Mouse (Mus musculus) neural tube, embryonic 10.5 days (tissue): ENCODE results near the gene Gabarap.
A peak's percentile ranks its signal among the peaks of the same experiment; 100 is the strongest.

Experiments used
- DNase-seq: peaks from one replicate; pipeline ENCODE4 v3.0.0-alpha.2; 2017; ENCODE audit warnings: low spot score; ENCODE audit errors: extremely low spot score

Gene Gabarap

DNA sequence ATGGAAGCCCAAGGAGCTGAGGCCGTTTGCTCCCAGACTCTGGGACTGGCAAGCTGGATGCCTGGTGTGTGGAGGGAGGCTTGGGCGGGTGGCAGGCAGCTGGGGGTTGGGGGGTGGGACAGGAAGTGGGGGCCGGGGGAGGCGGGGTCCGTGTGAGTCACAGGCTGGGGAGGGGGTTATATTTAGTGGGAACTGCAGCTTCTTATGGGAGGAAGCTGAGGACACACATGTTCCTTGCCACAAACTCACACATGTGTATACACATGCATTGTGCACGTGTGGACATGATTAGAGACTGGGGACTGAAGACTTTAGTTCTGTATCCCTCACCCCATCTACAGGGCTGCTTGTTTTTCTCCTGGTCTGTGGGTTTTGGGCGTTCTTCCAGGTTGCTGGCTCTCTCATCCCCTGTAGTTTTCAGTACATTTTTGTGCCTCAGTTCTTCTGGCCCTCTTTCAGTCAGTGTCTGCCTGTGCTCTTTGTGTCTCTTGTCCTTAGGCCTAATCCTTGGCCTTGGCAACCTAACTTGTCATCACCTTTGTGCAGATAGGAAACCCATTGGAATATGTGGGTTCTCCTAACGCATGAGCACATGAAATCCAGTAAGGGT lies 29.2 kb downstream of the Gabarap start:
- DNase-seq, result no peak

- DNase-seq, result peak; percentile 77
These were observed 29.9 kb downstream of the Gabarap start for GRCm38 (mm10) chr11:70020731-70021263.

GRCm38 (mm10) chr11:70021264-70022132 lies 30.6 kb downstream of the Gabarap start:
- peak; percentile 99 for DNase-seq

DNA sequence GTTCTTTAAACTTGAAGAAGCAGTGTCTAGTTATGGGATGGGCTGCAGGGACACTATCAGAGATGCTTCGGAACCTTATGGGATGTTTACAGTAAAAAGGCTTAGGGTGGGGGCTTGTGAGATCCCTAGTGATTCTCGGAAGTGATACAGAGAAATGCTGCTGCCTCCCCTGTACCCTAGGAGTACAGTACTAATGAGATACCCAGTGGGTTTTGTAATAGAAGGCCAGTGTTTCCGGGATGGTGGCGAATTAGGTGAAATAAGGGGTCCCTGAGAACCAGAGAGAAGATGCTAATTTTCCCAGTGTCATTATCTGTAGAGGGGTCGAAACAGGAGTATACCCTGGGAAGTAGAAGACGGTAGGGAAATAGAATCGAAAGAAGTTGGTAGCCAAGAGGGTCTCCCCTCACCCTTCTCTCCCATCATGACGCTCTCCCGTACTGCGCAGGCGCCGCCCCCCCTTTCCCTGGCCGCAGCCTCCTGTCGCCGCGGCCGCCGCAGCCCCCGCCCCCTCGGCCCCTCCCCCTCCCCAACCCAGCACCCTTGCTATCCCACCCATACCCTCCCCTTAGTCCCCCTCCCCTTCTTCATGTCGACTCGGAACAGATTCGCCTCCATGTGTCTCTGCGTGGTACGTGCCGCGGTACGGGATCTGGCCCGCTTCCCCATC lies 32.7 kb downstream of the Gabarap start:
- peak; percentile 63 for DNase-seq

DNA sequence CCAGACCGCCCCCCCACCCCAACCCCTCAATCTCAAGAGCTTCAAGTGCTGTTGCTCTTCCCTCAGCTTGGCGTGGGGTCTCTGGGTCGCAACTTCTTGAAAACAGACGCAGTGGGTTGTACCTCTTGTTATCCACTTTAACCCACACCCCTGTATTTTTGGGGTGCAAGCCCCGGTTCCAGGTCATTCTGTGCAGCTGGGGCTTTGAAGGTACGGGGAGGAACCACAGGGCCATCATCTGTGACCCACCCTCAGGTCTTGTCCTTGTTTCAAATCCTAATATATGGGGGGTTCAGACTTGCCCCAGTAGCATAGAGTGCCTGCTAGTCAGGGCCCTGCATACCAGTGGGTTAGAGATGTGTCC lies 33.2 kb downstream of the Gabarap start:
- DNase-seq, result no peak

DNA sequence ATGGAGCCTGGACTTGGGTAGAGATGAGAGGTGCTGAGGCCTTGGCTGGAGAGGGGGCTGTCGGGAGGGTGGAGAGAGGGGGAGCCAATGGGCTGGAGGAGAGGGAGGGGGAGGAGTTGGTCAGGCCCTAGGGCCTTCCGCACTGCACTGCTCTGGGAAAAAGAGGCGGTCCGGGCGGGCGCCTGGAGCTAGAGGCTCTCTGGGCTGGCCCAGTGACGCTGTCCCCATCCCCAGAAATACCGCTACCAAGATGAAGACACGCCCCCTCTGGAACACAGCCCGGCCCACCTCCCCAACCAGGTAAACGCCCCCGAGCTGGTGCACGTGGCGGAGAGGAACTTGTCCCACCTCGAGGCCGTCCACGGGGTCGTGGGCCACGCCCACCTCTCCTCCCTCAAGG lies 35.7 kb downstream of the Gabarap start:
- peak; percentile 56 for DNase-seq

DNA sequence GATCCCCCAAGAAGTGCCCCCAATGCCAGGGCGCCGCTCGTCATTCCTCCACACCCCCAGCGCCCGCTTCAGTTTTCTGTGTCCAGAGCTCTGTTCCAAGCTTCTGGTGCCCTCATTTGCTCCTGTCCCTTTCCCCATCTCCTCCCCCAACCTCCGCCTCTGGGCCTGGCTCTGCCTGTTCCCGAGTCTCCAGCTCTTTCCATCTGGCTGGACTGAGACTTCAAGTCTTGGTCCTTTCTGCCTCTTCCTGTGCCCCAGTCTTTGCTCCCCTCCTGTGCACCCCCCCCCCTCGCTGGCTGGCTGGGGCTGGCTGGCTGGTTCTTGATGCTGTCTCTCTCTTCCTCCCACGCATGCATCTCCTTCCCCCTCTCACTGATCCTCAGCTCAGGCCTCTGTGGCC lies 36.5 kb downstream of the Gabarap start:
- no peak for DNase-seq

DNA sequence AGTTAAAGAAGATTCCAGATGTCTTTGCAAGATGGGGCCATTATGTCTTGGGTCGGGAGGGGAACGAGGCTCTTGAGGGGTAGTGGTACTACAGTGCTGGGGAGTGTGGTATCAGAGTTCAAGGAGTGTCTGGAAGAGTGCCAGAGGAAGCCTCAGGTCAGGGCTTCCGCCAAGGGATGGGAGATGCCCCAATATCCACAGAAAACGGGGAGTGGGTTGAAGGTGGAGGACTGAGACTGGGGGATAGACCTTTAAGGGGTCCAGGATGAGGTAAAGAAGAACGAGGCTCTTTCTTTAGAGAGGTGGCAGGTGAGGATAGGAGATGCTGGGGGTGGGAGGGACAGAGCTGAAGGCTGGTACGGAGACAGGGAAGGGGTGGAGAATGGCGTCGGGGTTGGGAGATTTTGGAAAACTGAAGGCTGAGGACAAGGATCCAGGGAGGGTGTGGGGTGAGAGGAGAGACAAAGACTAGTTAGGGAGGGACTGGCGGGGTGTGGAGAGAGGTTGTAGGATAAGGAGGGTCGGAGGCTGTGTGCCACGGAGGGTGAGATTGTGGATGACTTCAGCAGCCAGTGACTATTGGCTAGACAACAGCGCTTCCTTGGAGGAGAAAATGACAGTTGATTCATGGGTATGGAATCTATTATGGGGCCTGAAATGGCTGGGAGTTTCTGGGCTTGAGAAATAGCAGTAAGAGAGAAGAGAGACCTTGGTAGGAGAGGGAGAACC lies 37.6 kb downstream of the Gabarap start:
- no peak for DNase-seq

DNA sequence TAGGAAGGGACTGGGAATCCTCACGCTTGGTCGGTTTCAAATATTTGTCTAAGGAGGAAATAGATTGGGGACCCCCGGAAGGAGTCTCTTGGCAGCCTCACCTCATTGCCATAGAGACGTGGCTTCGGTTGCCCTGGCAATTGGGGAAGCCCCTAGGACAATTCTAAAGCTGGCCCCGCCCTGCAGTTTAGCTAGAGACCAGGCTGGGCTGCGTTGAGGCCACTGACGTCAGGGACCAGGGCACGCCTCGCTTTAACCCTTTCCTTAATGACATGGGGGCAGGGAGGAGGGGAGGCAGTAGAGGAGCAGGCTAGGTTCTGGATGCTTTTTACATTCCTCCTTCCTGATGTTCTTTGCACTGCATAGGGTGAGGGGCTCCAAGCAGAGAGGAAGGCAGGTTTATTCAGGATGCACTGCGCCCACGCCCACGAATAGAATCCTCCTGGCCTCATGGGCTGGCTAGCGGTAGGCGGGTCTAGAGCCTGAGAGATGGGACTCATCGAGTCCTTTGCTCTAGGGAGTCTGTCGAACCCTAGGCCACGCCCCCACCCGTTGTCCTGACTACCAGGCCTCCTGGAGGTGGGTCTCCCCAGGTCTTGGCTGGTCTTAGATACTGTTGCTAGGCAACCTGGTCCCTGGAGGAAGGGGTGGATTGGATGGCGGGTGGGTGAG lies 38.3 kb downstream of the Gabarap start:
- peak; percentile 96 for DNase-seq

- no peak for DNase-seq
These were observed 39.0 kb downstream of the Gabarap start for GRCm38 (mm10) chr11:70029829-70030550.

DNA sequence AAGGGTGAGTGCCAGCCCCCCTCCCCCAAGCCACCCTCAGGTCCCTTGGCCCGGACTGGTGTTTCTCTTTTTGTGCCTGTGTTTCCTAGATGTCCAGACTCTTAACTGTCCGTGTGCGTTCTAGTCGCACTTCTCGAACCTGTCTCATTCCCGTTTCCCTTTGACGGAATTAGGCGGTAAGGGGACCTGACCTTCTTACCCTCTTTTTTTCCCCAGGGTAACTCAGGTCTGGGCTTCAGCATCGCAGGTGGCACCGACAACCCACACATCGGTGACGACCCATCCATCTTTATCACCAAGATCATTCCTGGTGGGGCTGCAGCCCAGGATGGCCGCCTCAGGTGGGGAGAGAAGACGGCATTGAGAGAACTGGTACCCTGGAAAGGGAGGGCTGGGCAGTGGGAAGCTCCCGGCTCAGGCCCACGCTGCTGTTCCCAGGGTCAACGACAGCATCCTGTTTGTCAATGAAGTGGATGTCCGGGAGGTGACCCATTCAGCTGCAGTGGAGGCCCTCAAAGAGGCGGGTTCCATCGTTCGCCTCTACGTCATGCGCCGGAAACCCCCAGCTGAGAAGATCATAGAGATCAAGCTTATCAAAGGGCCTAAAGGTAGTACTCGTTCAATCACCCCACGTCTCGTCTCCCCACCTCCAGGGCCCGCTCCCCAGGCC lies 39.8 kb downstream of the Gabarap start:
- DNase-seq, result no peak

- no peak for DNase-seq
These were observed 40.4 kb downstream of the Gabarap start for GRCm38 (mm10) chr11:70031321-70031670.

- no peak for DNase-seq
These were observed 47.2 kb downstream of the Gabarap start for GRCm38 (mm10) chr11:70038174-70038573.

DNA sequence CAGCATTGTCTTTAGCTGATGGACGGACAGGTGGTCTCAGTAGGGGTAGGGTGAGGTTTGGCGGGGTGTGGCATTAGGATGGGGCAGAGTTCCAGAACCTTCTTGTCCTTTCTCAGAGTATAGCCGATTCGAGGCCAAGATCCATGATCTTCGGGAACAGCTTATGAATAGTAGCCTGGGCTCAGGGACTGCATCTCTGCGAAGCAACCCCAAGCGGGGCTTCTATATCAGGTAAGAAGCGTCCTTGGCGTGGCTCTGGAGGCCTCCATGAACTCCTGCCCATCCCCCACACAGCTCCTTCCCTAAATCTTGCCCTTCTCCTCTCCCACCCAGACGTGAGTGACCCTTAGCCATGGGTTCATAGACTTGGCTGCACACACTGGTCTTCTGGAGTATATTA lies 48.7 kb downstream of the Gabarap start:
- DNase-seq, result no peak

DNA sequence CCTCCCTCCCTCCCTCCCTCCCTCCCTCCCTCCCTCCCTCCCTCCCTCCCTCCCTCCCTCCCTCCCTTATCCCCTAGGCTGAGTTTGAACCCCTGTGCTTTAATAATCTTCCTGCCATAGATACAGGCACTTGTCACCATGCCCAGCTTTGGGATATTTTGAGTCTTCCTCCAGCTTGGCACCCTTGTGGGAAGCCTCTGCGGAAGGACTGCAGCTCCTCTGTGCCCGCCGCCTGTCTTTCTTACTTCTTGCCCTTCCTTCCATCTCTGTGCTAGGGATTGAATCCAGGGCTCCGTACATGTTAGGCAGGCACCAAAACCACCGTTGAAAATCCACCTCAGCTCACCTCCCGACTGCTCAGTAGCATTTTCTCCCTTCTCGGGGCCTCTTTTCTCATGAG lies 49.2 kb downstream of the Gabarap start:
- DNase-seq, result no peak

DNA sequence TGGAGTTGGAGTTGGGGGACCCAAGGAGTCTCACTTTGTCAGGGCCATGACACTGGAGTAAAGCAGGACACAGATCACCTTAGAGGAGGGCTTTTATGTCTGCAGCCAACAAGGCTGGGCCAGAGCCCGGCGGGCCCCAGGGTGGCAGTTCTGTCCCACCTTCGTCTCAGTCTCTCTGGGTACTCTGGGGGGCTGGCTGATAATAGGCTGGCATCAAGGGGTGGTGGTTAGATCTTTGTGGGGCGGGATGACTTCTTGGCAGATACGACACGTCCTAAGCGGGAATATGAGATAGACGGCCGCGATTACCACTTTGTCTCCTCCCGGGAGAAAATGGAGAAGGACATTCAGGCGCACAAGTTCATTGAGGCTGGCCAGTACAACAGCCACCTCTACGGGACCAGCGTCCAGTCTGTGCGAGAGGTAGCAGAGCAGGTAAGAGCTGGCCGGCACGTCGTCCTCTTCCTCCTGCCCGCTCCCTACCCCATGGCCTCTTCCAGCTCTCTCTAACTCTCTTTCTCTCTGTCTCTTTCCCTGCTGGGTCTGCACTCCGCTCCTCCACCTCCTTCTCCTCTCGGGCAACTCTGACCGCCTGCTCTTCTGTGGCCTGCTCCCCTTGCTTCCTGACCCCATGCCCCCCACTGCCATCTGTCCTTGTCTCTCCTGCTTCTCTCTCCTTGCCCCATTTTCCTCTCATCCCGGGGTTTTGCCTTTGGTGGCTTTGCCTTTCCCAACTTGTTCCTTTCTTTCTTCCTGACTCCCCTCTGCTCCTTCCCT lies 51.6 kb downstream of the Gabarap start:
- no peak for DNase-seq

DNA sequence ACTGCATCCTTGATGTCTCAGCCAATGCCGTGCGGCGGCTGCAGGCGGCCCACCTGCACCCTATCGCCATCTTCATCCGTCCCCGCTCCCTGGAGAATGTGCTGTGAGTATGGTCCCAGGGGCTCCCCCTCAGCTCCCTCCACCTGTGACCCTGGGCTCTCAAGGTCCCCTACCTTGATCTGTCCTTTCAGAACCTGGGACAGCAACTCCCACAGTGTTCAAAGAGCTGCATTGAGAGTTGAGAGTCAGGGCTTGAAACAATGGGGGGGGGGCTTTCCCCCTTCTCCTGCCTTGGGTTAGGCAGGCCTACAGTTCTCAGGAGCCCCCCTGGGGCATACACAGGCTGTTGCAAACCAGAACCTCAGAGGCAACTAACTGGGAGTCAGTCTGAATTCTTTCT lies 52.7 kb downstream of the Gabarap start:
- no peak for DNase-seq
